Mouse (Mus musculus) small intestine, adult 2 months (tissue): Measurements from ENCODE around the gene Atl2.

Experiments
- CTCF ChIP-seq: fragments of 200-500 bp; IDR thresholded peaks from 2 replicates; pipeline ENCODE4 v1.5.1; 2012; ENCODE audit warnings: low read depth, mild to moderate bottlenecking, control low read depth, inconsistent platforms, low read length, moderate library complexity, mixed read lengths; ENCODE audit not compliant: insufficient replicate concordance, insufficient read length; ENCODE audit errors: extremely low read depth
- POLR2A ChIP-seq: fragments of 200-500 bp; IDR thresholded peaks from 2 replicates; pipeline ENCODE4 v1.6.1; 2012; ENCODE audit warnings: low read depth, mild to moderate bottlenecking, control low read depth, inconsistent platforms, low read length, moderate library complexity

- TF ChIP-seq CTCF (no peak), POLR2A (no peak)
Observed at GRCm38 (mm10) chr17:79848385-79848784, 47.5 kb downstream of the Atl2 start.
